27 mouse cellular contexts compared by ENCODE assay signal in the genomic region with DNA sequence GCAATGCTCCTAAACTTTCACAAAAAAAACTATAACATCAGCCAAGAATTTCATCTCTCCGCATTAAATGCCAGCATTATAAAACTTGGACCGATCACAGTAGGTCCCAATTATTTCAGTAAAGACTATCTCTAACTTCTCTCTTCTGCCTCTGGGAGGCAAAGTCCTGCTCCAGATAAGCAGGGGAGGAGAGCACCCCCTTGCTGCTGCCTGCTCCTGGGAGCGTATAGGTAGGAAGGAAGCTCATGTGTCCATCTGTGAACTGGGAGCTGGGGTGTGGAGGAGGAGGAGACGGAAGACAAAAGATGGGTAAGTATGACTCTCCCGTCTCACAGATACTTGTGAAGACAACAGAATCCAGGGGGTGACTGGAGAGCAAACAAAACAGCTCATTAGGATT. TPM values are rescaled to one million over a fixed set of nuclear protein-coding genes. Genes with fewer than 3 reads are reported as not detected.
DNase-seq lines count a peak whose midpoint lies in the region; ATAC-seq and TF ChIP-seq lines count a peak whose summit lies in the region.
"Had no signal": no experiment of that assay in that cellular context is flagged by ENCODE, and none has a peak within 500 bp of the region (broad histone marks: within the 10 kb centered on the region; RNA-seq: fewer than 3 reads in every experiment).

No protein-coding gene starts in this region.

- DNase-seq in embryonic facial prominence, embryonic 10.5 days (ENCODE audit: low spot score) = no peak
- DNase-seq in hindbrain, postnatal 0 days (ENCODE audit: low spot score) = no peak
- DNase-seq in hindbrain, embryonic 11.5 days (ENCODE audit: low spot score) = no peak
- no peak for DNase-seq in left cerebral cortex, adult 2 months (ENCODE audit: extremely low spot score in 1 of 2, low spot score in 2 of 2)
- no peak for DNase-seq in left cerebral cortex, adult 11 months (ENCODE audit: low spot score)
- no peak for DNase-seq in stomach, postnatal 0 days (ENCODE audit: low spot score)
- DNase-seq: adrenal gland, adult 8-10 months; cerebellum, adult 8-10 months; cerebellum, postnatal 25 days; gastrocnemius, postnatal 14 days; kidney, postnatal 36 days; layer of hippocampus, postnatal 36 days; liver; lung, postnatal 4 days had no signal

- WGBS in embryonic facial prominence, embryonic 15.5 days = 67% methylated on average over 5 of the region's 5 CpGs
- WGBS in embryonic facial prominence, embryonic 10.5 days = 79% methylated on average over 5 of the region's 5 CpGs
- 74% methylated on average over 5 of the region's 5 CpGs for WGBS in hindbrain, postnatal 0 days
- 72% methylated on average over 5 of the region's 5 CpGs for WGBS in hindbrain, embryonic 11.5 days
- WGBS in stomach, postnatal 0 days = 67% methylated on average over 5 of the region's 5 CpGs

- H3K4me2 ChIP-seq in embryonic facial prominence, embryonic 15.5 days (replicated peaks) = no peak overlapping the region
- H3K4me2 ChIP-seq in hindbrain, postnatal 0 days (ENCODE audit: low read depth, low read length) = no peak overlapping the region
- no peak overlapping the region for H3K4me2 ChIP-seq in hindbrain, embryonic 11.5 days (replicated peaks; ENCODE audit: low read depth, low read length)
- H3K4me2 ChIP-seq in stomach, postnatal 0 days (replicated peaks; ENCODE audit: low read depth) = no peak overlapping the region
- H3K4me2 ChIP-seq: embryonic facial prominence, embryonic 12.5 days; heart, embryonic 15.5 days; hindbrain, embryonic 15.5 days; kidney, embryonic 15.5 days; liver, embryonic 15.5 days; midbrain, embryonic 13.5 days had no signal

- TF ChIP-seq CTCF in hindbrain, postnatal 0 days (IDR thresholded peaks at IDR 0.05; ENCODE audit: low read depth) = peak; percentile 40; the same call in 1 of the 2 replicates
- peak; percentile 32 for TF ChIP-seq CTCF in left cerebral cortex, adult 2 months (IDR thresholded peaks at IDR 0.05)
- peak; percentile 57 for TF ChIP-seq CTCF in stomach, postnatal 0 days (IDR thresholded peaks at IDR 0.05; ENCODE audit: low read depth)

- H3K9me3 ChIP-seq in embryonic facial prominence, embryonic 15.5 days (replicated peaks) = no peaks in the 10 kb centered on the region
- no peaks in the 10 kb centered on the region for H3K9me3 ChIP-seq in embryonic facial prominence, embryonic 10.5 days
- H3K9me3 ChIP-seq in hindbrain, postnatal 0 days (ENCODE audit: low read length) = no peaks in the 10 kb centered on the region
- no peaks in the 10 kb centered on the region for H3K9me3 ChIP-seq in hindbrain, embryonic 11.5 days (ENCODE audit: control insufficient read depth, low read length)
- H3K9me3 ChIP-seq in stomach, postnatal 0 days (ENCODE audit: control insufficient read depth, low read length) = no peaks in the 10 kb centered on the region
- H3K9me3 ChIP-seq: embryonic facial prominence, embryonic 12.5 days; forebrain, embryonic 10.5 days; heart, embryonic 10.5 days; heart, embryonic 15.5 days; hindbrain, embryonic 15.5 days; kidney, embryonic 15.5 days; liver, embryonic 15.5 days; megakaryocyte, embryonic 14.5 days; midbrain, embryonic 13.5 days had no signal

- H3K27me3 ChIP-seq in embryonic facial prominence, embryonic 15.5 days = no peaks in the 10 kb centered on the region
- no peaks in the 10 kb centered on the region for H3K27me3 ChIP-seq in embryonic facial prominence, embryonic 10.5 days (replicated peaks; ENCODE audit: low read depth, poor library complexity, severe bottlenecking)
- H3K27me3 ChIP-seq in hindbrain, postnatal 0 days (ENCODE audit: insufficient read depth, low read length) = no peaks in the 10 kb centered on the region
- H3K27me3 ChIP-seq in hindbrain, embryonic 11.5 days (ENCODE audit: control insufficient read depth, insufficient read depth, low read length) = no peaks in the 10 kb centered on the region
- H3K27me3 ChIP-seq in stomach, postnatal 0 days (ENCODE audit: control insufficient read depth, insufficient read depth, low read length) = no peaks in the 10 kb centered on the region
- H3K27me3 ChIP-seq: CH12.LX; embryonic facial prominence, embryonic 12.5 days; heart, embryonic 15.5 days; hindbrain, embryonic 15.5 days; kidney, embryonic 15.5 days; liver, embryonic 15.5 days; midbrain, embryonic 13.5 days had no signal

- 0 out of 2 replicates have a peak overlapping the region, but pooled peaks have one; percentile 11 for H3K27ac ChIP-seq in embryonic facial prominence, embryonic 15.5 days (replicated peaks)
- H3K27ac ChIP-seq in embryonic facial prominence, embryonic 10.5 days (replicated peaks) = no peak overlapping the region
- no peak overlapping the region for H3K27ac ChIP-seq in hindbrain, postnatal 0 days
- H3K27ac ChIP-seq in hindbrain, embryonic 11.5 days (ENCODE audit: low read depth, low read length) = no peak overlapping the region
- H3K27ac ChIP-seq in left cerebral cortex, adult 2 months = no peak overlapping the region
- H3K27ac ChIP-seq in stomach, postnatal 0 days (replicated peaks) = no peak overlapping the region
- H3K27ac ChIP-seq: embryonic facial prominence, embryonic 12.5 days; forebrain, embryonic 10.5 days; heart, embryonic 10.5 days; heart, embryonic 15.5 days; hindbrain, embryonic 15.5 days; kidney, embryonic 15.5 days; liver, embryonic 15.5 days; midbrain, embryonic 13.5 days had no signal

- H3K4me3 ChIP-seq in embryonic facial prominence, embryonic 15.5 days (replicated peaks) = no peak overlapping the region
- H3K4me3 ChIP-seq in embryonic facial prominence, embryonic 10.5 days = no peak overlapping the region
- no peak overlapping the region for H3K4me3 ChIP-seq in hindbrain, postnatal 0 days (ENCODE audit: low read length)
- no peak overlapping the region for H3K4me3 ChIP-seq in hindbrain, embryonic 11.5 days (ENCODE audit: low read depth, low read length)
- H3K4me3 ChIP-seq in left cerebral cortex, adult 2 months = no peak overlapping the region
- no peak overlapping the region for H3K4me3 ChIP-seq in stomach, postnatal 0 days (ENCODE audit: low read depth, low read length)
- H3K4me3 ChIP-seq: embryonic facial prominence, embryonic 12.5 days; forebrain, embryonic 10.5 days; heart, embryonic 10.5 days; heart, embryonic 15.5 days; hindbrain, embryonic 15.5 days; kidney, embryonic 15.5 days; liver, embryonic 15.5 days; megakaryocyte, embryonic 14.5 days; midbrain, embryonic 13.5 days had no signal

- no peak for TF ChIP-seq EP300 in stomach, postnatal 0 days (optimal IDR thresholded peaks at IDR 0.05)

- H3K36me3 ChIP-seq in embryonic facial prominence, embryonic 15.5 days = peaks cover 35% of the 10 kb centered on the region
- peaks cover 54% of the 10 kb centered on the region for H3K36me3 ChIP-seq in embryonic facial prominence, embryonic 10.5 days (replicated peaks)
- peaks cover 30% of the 10 kb centered on the region for H3K36me3 ChIP-seq in hindbrain, postnatal 0 days (ENCODE audit: insufficient read depth, low read length)
- peaks cover 9% of the 10 kb centered on the region for H3K36me3 ChIP-seq in hindbrain, embryonic 11.5 days (ENCODE audit: control insufficient read depth, insufficient read depth, low read length)
- H3K36me3 ChIP-seq in stomach, postnatal 0 days (ENCODE audit: control insufficient read depth, insufficient read depth, low read length) = peaks cover 15% of the 10 kb centered on the region

- H3K4me1 ChIP-seq in embryonic facial prominence, embryonic 15.5 days = peaks cover 16% of the 10 kb centered on the region
- peaks cover 13% of the 10 kb centered on the region for H3K4me1 ChIP-seq in embryonic facial prominence, embryonic 10.5 days
- H3K4me1 ChIP-seq in hindbrain, postnatal 0 days (ENCODE audit: insufficient read depth, low read length) = no peaks in the 10 kb centered on the region
- no peaks in the 10 kb centered on the region for H3K4me1 ChIP-seq in hindbrain, embryonic 11.5 days (replicated peaks; ENCODE audit: control insufficient read depth, insufficient read depth, low read length)
- H3K4me1 ChIP-seq in stomach, postnatal 0 days (replicated peaks; ENCODE audit: control insufficient read depth, insufficient read depth) = no peaks in the 10 kb centered on the region
- H3K4me1 ChIP-seq: forebrain, embryonic 10.5 days; heart, embryonic 10.5 days; heart, embryonic 15.5 days; hindbrain, embryonic 15.5 days; kidney, embryonic 15.5 days; midbrain, embryonic 13.5 days had no signal

- no peak for ATAC-seq in embryonic facial prominence, embryonic 15.5 days (ENCODE audit: insufficient number of reproducible peaks, low FRiP score, low TSS enrichment, low read depth)
- ATAC-seq in hindbrain, postnatal 0 days = no peak
- ATAC-seq in hindbrain, embryonic 11.5 days (ENCODE audit: low FRiP score) = no peak
- no peak for ATAC-seq in stomach, postnatal 0 days (ENCODE audit: low FRiP score, low TSS enrichment)
- ATAC-seq: forebrain, embryonic 16.5 days; midbrain, embryonic 13.5 days had no signal

- intact Hi-C loops in left cerebral cortex, adult 2 months (cut with DNase I) = no loop called here

- H3K9ac ChIP-seq in embryonic facial prominence, embryonic 15.5 days = no peak overlapping the region
- H3K9ac ChIP-seq in hindbrain, postnatal 0 days (replicated peaks; ENCODE audit: low read length) = no peak overlapping the region
- H3K9ac ChIP-seq in hindbrain, embryonic 11.5 days (ENCODE audit: low read depth, low read length) = no peak overlapping the region
- H3K9ac ChIP-seq in stomach, postnatal 0 days (ENCODE audit: low read length) = no peak overlapping the region
- H3K9ac ChIP-seq: embryonic facial prominence, embryonic 12.5 days; heart, embryonic 15.5 days; hindbrain, embryonic 15.5 days; kidney, embryonic 15.5 days; liver, embryonic 15.5 days; midbrain, embryonic 13.5 days had no signal

RNA-seq across cellular contexts. Expression of a gene that starts 14.8 kb away (rescaled TPM):
- polyA plus RNA-seq in embryonic facial prominence, embryonic 15.5 days (2015; fragmentation: Nextera tagmentation; extraction: Ambion mirVana) = 3.1 and 3.2 TPM in 2 replicates
- 1.2 and 2.0 TPM in 2 replicates for polyA plus RNA-seq in embryonic facial prominence, embryonic 10.5 days (2016; fragmentation: Nextera tagmentation; extraction: Ambion mirVana)
- 9.1 and 11.1 TPM in 2 replicates for total RNA-seq in hindbrain, postnatal 0 days (2014; rRNA removed)
- 3.9 and 4.5 TPM in 2 replicates for polyA plus RNA-seq in hindbrain, postnatal 0 days (2015; fragmentation: Nextera tagmentation; extraction: Ambion mirVana)
- 1.8 and 2.6 TPM in 2 replicates for polyA plus RNA-seq in hindbrain, embryonic 11.5 days (2014; fragmentation: Nextera tagmentation; extraction: Ambion mirVana)
- total RNA-seq in left cerebral cortex, adult 2 months (2021) = 1 to 10 TPM; 4.6 to 5.5 TPM
- 1.0 and 1.1 TPM in 2 replicates for polyA plus RNA-seq in stomach, postnatal 0 days (2015; fragmentation: Nextera tagmentation; extraction: Ambion mirVana)
- total RNA-seq: monocyte, adult 5-6 weeks had no signal

RNA-seq across cellular contexts. Expression of a gene that starts 44.0 kb away (rescaled TPM):
- polyA plus RNA-seq in embryonic facial prominence, embryonic 15.5 days (2015; fragmentation: Nextera tagmentation; extraction: Ambion mirVana) = 21.1 and 21.4 TPM in 2 replicates
- polyA plus RNA-seq in embryonic facial prominence, embryonic 10.5 days (2016; fragmentation: Nextera tagmentation; extraction: Ambion mirVana) = 15.5 and 17.3 TPM in 2 replicates
- total RNA-seq in hindbrain, postnatal 0 days (2014; rRNA removed) = 43.5 and 47.4 TPM in 2 replicates
- polyA plus RNA-seq in hindbrain, postnatal 0 days (2015; fragmentation: Nextera tagmentation; extraction: Ambion mirVana) = 26.6 and 27.8 TPM in 2 replicates
- 29.2 and 32.4 TPM in 2 replicates for polyA plus RNA-seq in hindbrain, embryonic 11.5 days (2014; fragmentation: Nextera tagmentation; extraction: Ambion mirVana)
- total RNA-seq in left cerebral cortex, adult 2 months (2021) = 100 to 1,000 TPM in 1 of 2 experiments, 10 to 100 TPM in 1; 97.4 to 100 TPM
- 8.7 and 9.5 TPM in 2 replicates for polyA plus RNA-seq in stomach, postnatal 0 days (2015; fragmentation: Nextera tagmentation; extraction: Ambion mirVana)
